Mouse (Mus musculus) ES-E14 (cell line): ENCODE data around the gene Ostc.

Source experiments
- CHD2 ChIP-seq: IDR thresholded peaks from 2 replicates; pipeline ENCODE4 v1.6.1; 2014; ENCODE audit warnings: mild to moderate bottlenecking, low read depth, low read length, inconsistent platforms
- HCFC1 ChIP-seq: IDR thresholded peaks from 2 replicates; pipeline ENCODE4 v1.6.1; 2012; ENCODE audit warnings: low read length, inconsistent platforms, borderline replicate concordance; ENCODE audit not compliant: insufficient read depth
- MAFK ChIP-seq: IDR thresholded peaks from 2 replicates; pipeline ENCODE4 v1.6.1; 2014; ENCODE audit warnings: mild to moderate bottlenecking, low read depth, low read length, inconsistent platforms; ENCODE audit not compliant: insufficient read depth
- ZC3H11A ChIP-seq: IDR thresholded peaks from 2 replicates; pipeline ENCODE4 v1.6.1; 2012; ENCODE audit warnings: low read depth, mild to moderate bottlenecking, inconsistent platforms, low read length, borderline replicate concordance

- TF ChIP-seq ZC3H11A (no peak), HCFC1 (no peak), MAFK (no peak), CHD2 (no peak)
Observed at GRCm38 (mm10) chr3:130662496-130662895, 46.7 kb downstream of the Ostc start.
